Mouse (Mus musculus) heart, adult 18-20 months (tissue): ENCODE results near the gene Ncor2. TPM values are rescaled to one million over a fixed set of nuclear protein-coding genes. Genes with fewer than 3 reads are reported as not detected.

ENCODE experiments used
- DNase-seq, 2 experiments: peaks; one replicate each; pipeline ENCODE4 v3.0.0; 2021 to 2022; ENCODE audit warnings: mixed read lengths in 1 of 2
- total RNA-seq, 2 experiments: library from RNA; stranded (reverse); gene quantifications; 2 replicates each; pipeline ENCODE4 v1.2.3; 2021

Ncor2 gene
- total RNA-seq, 2 experiments from 2014 or later: 65.9 to 68.9 TPM

DNA sequence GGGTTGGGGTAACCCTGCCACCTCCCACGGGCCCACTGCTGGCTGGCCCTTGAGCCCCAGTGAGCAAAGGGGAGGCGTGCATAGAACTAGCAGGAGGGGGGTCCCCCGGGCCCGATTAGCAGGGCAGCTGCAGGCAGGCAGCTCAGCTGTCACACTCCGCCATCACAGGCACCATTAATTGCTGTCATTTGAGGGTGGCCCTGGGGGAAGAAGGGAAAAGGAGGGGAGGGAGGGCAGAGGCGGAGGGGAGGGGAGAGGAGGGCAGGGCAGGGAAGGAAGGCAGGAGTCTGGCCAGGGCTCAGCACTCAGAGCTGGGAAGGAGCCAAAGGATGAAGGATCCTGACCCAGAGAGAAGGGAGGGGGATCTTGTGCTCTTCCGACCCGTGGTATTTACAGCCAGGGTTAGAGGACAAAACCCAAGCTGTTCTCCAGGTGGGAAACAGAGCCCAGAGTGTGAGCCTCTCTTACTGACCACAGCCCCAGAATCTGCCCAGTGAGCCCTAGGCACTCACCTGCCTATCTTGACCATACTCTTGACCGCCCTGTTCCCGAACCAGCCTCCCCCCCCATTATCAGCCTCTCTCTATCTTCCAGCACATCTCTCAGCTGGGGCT is 28.0 kb downstream of the Ncor2 start:
- peak in 1 of 2 experiments; percentile 68 for DNase-seq

DNA sequence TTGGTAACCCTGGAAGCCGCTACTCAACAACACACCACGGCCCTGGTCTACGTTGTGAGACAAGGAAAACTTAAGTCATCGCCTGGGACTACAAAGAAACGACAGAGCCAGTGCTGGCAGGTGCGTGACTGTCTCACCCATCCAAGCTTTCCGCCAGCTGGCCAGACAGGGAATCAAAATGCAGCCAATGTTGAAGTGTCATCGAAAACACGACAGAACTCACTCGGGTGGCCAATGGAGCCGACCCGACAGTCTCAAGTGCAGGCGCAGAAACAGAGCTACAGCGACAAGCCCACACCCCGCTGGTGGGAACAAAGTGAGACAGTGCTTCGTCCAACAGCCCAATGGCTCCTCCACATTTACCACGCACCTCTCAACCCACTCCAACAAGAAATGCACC is 29.9 kb downstream of the Ncor2 start:
- DNase-seq: peak in 1 of 2 experiments; percentile 66

DNA sequence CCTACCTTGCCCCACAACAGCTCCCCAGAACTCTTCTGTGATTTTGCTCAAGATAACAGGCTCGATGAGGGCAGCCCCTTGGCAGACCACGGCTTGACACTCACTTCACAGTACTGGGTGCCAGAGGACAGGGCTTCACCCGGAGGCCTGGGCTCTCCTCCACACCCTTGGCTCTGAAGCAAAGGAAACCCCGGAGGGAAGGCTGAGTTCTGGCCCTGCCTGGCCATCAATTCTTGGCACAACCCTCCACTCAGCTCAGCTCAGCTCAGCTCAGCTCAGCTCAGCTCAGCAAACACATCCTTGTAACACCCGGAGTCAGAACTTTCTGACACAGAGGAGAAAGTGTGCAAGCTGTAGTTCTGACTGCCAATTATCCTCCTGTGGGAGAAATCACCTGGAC is 30.3 kb downstream of the Ncor2 start:
- peak; percentile 80 to 91 for DNase-seq

DNA sequence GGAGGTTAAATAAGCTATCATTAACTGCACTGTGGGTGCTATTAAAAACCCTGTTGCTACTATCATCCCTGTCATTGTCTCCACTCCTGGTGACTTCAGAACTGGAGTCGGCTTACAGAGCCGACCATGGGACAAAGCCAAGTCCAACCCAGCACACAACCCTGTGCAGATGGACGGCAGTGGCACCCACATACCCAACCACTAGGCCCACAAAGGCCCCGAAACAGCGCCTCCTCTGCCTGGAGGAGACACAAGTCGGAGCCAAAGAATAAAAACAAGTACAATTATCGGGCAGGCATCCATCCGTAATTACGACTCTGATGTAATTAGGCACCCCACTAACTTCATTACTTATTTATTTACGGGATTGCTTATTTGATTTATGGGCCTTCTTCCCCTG is 30.8 kb downstream of the Ncor2 start:
- no peak for DNase-seq

DNA sequence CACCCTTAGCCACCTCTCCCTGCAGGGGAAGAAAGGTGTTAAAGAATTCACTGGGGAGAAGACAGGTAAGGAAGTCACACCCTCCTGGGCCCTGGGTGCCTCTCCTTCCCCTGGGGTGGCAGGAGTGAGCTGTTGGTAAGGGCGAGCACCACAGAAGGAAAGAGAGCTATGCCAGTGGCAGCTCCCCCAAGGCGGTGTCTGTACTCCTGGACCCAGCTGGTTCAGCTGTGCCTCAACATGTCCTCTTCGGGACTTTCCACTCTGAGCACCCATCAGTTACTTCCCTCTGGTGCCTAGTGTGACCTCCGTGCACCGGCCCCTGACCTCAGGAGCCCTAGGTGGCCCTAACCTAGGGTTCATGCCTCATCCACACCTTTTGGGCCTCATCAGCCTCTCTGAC is 31.9 kb downstream of the Ncor2 start:
- no peak for DNase-seq

DNA sequence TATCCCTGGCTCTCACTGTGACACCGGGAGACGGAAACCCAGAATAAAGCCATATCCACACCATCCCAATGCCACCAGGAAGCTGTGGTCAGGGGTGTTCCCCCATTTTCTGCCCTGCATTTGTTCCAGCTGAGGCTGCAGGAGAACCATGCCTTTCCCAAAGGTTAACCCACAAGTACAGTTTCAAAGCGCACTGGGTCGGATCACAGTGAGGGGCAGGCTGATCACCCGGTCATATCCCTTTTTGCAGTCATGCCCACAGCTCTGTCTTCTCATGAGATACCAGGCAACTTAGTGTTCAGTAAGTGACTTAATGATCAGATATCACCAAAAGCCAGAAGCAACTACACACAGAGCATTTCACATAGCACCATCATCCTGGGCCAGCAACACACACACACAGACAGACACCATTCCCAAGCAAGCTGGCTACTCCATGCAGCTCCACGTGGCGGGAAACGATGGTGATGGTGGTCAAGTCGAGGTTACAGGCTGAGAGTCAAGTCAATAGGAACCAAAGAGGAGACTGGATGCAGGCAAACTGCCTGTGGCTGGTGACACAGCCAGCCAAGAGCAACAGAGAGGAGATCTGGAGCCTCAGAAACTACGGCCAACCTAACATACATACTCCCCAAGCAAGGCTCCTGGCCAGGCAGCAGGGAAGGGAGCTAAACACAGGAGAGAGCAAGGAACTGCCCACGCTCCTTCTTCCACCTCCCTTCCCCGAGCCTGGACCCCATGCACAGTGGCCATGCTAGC is 35.7 kb downstream of the Ncor2 start:
- DNase-seq: no peak

DNA sequence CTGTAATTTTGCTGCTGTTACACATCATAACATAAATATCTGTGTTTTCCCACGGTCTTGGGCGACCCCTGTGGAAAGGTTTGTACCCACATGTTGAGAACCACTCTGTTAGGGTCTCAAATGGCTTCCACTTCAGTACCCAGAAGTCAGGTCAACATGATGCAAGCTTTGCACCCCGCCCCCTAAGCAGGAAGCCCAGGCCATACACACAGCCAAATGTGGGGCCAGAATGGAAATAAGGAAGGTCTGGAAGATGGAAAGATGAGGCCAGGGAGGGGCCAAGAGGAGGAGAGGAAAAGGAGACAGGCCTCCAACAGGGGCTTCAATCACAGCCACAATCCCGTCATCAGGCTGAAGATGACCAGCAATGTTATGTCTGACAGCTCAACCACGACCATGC is 37.1 kb downstream of the Ncor2 start:
- DNase-seq: peak in 1 of 2 experiments; percentile 46

DNA sequence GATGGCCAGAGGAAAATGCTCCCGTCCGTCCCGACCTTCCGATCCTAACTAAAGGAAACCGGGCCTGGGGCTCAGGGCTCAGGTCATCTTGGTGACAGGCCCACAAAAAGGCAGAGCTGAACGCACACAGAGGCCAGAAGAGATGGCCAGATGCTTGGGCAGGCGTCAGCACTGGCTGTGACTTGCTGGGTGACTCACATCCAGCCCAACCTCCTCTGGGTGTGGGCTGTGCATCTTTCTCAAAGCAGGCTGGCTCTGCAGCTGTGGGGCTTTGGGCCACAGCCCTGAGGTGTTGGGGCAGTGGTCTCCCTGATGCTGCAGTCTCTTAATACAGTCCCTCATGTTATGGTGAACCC is 37.5 kb downstream of the Ncor2 start:
- DNase-seq: no peak

DNA sequence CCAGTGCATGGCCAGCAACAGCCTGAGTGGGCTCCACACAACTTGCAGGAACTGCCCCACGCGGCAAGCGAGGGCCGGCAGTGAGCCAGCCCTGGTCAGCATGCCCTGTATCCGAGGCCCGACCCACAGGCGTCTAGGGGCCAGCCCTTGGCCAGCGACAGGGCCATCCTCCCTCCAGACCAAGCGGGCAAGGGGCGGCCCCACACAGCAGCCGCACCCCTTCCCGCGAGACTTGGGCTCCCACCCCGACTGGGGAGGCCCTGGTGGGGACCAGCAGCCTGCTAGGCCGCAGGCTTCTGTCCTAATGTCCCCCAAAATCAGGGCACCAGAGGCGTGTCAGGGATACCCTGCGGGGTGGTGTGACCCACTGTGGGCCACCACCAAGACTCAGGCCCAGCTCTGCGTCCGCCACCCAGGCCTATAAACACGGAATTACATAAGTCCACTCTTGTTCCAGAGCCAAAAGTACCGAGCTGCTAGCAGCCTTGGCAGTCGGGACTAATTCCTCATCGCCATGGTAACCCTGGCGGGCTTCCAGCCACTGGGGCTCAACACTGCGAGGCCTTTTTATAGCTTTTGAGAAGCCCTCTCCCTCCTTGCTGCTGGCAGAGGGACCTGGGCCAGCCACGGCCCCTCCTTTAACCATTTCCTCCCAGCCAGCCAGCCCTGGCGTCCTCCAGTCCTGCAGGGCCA is 38.0 kb downstream of the Ncor2 start:
- DNase-seq: peak; percentile 99 to 100

DNA sequence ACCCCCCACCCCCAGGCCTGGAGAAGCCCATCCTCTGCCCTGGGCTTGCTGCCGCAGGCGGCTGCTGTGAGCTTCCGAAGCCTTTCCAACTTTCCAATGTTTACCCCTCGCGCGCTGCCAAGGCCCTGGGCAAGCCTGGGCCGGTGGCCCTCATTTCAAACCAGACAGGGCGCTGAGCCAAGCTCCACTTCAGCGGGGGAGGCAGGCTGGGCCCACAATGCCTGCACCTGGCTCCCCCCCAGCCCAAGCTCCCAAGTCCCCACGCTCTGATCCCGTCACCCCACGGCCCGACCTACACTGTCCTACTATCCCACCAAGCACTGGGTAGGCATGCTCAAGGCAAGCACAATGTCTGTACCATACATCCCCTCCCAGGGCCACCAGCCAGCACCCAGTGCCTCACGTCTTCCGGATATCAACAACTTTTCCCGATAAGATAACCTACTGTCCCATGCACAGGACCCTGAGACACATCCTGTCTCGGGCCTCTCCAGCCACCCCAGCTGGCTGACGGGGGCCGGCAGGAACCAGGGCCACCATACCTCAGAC is 38.8 kb downstream of the Ncor2 start:
- DNase-seq: peak; percentile 88 to 90

DNA sequence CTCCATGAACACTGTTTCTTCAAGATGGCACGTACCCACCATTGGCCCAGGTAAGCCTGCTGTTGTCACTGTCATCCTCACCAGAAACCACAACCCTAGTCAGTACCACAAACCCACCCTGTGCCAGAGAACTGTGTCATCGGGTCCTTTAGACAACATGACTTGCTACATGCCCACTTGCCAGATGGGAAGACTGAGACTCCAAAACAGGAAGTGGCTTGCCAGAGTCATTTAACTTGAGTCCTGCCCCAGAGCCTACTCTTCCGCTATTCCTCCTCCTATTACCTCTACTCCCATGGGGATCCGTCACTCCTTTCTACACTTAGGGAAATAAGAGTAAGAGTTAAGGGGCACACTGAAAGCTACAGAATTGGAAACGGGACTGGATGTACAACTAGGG is 39.4 kb downstream of the Ncor2 start:
- DNase-seq: no peak

DNA sequence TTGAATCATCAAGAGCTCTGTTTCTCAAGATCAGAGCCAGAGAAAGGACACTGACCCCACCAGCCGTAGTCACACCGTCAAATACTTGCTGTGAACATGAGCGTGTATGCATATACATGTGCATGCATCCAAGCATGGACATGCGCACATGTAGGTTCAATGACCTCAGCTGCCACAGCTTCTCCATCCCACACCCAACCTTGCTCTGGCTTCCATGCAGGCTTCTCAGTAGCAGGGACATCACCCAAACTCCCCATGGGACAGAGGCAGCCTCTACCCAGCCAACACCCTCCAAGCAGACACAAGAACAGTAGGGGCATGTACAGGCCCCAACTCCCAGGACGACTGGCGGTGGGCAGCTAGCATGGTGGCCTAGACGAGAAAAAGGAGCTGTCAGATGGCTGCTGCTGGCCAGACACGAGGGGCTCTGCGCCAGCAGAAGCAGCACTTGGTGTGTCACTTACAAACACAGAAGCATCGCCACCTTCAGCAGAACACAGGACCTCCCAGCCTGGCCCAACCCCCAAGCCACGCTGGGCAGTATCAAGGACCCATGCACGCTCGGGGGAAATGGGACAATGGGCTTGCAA is 40.1 kb downstream of the Ncor2 start:
- DNase-seq: no peak

DNA sequence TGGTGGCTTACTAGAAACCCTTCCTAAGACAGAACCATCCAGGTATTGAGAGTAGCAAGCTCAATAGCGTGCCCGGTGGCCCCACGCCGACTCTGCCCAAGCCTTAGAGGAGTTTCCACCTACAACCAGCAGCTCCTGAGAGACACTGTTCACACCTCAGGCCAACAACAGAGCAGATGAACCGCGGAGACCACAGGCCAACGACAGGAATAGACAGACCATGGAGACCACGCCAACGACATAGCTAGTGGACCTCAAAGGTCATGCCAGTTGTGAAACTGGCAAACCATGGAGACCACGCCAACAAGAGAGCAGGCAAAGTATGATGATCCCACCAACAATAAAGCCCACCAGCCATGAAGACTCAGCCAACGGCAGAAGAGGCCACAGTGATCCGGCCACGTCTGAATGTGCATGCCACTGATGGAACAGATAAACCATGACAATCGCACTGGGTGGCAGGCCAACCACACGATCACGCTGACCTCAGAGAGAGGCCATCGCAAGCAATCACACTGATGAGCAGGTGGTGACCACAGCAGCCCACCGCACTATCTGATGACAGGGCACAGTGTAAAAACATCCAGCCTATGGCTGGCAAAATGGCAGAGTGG is 41.2 kb downstream of the Ncor2 start:
- DNase-seq: no peak

DNA sequence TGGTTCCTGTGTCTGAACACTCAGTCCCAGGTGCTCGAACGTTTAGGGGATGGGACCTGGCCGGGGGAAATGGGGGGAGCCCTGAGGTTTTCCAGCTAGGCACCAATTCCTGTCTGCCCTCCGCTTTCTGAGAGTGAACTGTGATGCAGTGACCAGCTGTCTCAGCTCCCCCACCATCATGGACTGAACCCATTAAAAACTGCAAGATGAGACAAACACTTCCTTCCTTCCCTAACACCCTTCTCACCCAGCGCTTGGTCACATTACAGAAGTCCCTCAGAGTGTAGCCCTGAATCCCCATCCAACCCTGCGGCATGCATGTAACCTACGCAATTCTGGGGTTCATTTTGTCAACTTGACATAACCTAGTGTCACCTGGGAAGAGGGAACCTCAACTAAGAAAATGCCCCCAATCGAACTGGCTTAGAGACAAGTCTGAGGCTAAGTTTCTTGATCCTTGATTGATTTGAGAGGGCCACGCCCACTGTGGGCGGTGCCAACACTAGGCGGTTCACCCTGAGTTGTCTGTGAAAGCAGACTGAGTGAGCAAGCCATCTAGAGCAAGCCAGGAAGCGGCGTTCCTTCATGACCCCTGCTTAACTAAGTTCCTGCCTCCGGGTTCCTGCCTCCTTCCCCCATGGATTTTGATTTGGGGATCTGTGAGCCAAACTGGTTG is 41.9 kb downstream of the Ncor2 start:
- DNase-seq: peak; percentile 45 to 48

DNA sequence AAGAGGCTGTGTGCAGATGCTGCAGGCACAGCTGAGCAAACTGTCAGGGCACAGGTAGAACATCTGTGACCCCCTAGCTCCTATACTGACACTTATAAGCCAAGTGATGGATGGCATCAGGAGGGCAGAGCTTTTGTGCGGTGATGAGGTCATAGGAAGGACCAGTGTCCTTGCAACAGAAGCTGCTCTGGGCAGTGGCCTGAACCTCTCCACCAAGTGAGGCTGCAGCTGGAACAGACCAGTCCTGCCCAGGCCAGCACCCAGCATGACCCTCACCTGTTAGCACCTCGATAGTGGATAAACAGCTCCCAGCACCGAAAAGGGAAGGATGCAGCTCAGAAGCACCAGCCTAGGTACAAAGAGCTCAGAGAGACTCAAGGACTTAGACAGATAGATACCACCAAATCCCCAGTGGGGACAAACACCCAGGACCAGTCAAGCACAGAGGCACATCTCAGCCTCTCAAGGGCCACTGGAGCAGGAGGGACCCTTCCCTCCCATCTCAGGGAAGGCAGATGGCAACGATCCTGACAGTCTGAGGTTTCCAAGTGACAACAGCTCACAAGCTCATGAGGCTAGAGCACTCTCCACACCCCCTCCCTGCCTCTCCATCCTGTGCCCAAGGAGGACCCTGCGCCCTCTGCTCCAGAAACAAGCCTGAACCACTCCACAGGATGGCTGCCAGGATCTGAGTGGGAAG is 42.6 kb downstream of the Ncor2 start:
- DNase-seq: peak in 1 of 2 experiments; percentile 38

DNA sequence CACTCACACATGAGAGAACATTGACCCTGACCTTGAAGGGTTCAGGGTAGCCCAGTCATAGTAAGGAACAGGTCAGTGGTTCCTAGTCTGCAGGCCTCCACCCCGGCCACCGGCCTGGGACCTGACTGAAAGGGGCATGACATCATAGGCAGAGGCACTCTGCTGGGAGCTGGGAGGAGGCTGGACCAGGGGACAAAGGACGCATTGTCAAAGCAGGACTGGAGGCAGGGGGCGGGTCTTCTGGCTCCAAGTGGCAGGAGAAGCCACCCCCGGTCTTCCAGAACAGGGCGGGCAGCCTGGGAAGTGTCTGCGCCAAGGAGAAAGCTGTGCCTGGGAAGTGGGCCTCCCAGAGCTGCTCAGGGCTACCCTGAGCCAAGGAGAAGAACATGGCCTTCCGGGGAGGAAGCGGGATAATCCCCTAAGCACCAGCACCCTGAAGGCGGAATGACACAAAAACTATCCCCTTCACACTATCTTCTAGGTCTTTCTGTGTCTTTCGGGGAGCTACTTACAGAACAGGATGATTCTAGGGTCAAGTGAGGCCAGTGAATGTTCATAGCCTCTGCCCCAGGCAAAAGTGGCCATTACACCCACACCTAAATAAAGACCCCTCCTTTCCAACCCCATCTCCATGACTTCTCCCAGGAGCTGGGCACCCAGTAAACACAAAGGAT is 44.1 kb downstream of the Ncor2 start:
- peak; percentile 55 to 82 for DNase-seq

DNA sequence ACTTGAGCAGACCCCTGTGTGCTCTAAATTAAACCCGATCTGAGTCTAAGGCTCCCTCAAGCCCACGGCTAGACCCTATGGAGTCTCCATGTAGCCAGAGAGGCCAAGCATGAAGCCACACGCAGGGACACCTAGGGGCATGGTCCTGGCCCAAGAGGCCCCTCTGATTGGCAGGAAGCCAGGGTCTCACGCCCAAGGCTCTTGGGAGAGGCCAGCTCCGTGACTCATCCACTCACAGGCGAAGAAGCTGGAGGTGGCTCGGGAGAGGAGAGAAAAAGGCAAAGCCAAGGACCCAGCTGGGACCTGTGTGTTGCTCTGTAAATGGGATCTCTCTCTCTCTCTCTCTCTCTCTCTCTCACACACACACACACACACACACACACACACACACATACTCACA is 44.6 kb downstream of the Ncor2 start:
- DNase-seq: peak; percentile 43 to 58

DNA sequence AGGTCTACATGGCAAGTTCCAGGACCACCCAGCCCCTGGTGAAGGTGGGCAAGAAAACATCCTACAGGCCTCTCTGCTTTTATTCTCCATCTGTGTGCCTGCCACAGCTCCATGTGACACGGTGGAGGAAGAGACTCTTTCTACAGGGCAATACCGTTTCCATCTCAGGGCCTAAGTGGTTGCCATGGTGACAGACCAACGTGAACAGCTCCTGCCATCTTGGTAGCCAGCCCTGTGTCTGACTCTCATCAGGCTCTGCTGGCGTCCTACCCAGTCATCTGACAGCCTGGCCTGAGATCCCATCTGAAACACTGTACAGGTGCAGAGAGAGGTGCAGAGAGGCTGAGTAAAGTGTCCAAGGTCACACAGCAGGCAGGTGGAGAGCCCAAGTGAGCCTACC is 45.4 kb downstream of the Ncor2 start:
- peak; percentile 39 to 45 for DNase-seq

DNA sequence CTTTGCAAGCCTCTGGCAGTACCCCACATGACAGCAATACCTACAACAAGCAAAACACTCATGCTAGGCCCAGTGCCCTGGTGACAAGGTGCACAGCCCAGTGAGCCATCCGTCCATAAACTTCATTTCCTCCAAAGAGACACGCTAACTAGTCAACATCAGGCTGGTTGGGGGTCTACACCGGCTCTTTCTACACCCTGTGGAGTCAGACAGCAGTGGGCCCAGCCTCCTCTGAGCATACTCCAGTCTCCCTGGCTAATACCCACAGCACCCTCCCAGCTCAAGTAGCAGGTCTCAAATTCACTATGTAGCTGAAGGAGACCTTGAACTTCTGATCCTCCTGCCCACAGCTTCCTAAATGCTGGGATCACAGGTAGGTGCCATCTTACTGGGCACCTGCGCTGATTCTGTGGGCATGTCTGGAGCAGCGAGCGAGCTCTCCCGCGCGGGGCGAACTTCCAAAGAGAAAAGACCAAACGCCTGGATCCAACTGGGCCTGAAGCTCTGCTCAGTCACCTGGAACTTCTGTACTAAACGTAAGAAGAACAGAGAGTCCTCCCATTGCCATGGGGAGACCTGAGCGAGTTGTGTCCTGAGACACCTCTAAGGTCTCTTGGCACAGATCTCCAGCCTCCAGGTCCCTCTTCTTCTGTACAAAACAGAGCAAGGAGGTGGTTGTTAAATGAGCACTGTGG is 46.3 kb downstream of the Ncor2 start:
- no peak for DNase-seq

DNA sequence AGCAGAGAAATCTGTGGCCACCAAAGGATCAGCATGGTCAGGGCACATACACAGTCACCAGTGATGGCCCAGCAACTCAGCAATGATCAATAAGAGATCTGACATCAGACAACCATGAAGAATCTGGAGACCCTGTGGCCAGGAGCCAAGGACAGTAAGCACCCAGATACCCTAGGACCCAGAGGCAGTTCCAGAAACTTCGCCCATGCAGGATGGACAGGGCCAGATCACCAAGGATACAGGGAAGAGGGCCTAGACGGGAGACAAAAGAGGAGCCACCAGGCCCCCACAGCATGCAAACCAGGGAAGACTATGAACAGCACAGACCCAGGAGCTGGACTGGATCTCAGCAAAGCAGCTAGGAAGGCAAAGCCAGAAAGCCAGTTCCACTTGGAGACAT is 47.0 kb downstream of the Ncor2 start:
- no peak for DNase-seq
